Mouse (Mus musculus): ENCODE measurements around the gene Tmem203.
"Not testable (repeated sequence)": the region's sequence is repeated elsewhere in the genome, so short reads cannot be mapped to it uniquely, and the experiment has no call there.

Tmem203 gene

DNA sequence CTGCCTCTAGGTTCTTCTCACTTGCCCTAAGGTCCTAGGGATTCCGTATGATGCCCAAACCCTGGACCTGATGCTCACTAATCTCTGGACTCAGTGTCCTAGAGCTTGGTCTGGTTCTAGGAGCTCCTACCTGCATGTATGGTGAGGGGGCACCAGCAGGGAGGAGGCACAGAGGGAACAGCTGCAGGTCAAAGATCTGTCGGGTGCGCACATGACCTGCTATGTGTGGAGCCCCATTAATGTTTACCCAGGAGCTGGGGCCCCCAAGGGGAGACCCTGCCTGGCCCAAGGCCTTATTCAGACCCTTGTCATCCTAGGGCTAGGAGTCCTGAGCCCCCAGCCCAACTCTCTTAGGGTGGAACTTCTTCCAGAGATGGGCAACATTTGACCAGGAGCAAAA lies 21.2 kb upstream of the Tmem203 start, which contains the start of gene Slc34a3:
Gene Slc34a3 (minus strand): TSS at position 315 of the 400 bp plus-strand sequence.
- no peak for DNase-seq

DNA sequence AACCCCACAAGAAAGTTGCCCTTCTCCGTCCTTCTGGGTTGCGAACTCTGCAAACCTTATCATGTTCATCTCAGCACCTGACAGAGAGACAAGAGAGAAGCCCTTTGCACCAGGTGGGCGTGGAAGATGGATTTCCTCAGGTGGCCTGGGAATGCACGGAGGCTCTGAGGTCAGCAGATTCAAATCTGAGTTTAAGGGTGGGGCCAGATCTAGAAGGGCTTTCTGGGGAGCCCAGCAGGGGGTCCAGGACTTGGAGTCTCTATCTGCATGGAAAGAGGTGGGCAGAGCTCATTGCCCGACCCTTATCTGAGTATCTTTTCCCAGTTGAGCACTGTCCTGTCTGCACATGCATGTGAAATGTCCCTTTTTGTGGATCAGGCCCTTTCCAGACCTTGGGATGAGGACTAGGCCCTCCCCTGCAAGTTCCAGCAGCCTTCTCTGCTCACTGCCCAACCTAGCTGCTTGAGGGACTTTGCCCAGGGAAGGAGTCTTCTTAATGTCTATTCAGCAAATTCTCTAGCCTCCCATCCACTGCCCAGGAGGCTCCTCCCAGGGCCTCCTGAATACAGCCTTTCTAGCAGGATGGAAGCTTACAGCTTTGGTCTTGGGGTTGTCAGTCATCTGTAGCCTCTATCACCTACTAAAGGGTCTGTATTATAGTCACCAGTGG lies 20.6 kb upstream of the Tmem203 start:
- DNase-seq: no peak

DNA sequence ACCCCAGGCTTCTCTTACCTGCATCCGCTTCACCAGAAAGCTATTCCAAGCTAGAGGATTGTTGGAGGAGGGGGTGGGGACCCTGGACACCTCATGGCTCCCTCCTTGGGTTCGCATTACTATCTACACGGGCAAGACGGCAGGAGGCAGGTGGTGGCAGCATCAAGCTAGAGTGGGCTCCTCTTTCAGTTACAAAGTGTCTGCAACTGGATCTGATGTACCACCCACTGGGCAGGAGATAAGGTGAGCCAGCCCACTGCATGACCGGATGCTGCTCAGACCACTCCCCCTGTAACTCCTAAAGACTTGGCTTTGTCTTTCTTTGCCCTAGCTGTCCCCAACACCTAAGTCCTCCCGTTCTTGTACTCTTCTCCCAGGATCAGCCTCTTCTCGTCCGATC lies 18.6 kb upstream of the Tmem203 start, which contains the start of gene Rnf224:
Gene Rnf224 (minus strand): TSS at position 174 of the 400 bp plus-strand sequence.
- no peak for DNase-seq

DNA sequence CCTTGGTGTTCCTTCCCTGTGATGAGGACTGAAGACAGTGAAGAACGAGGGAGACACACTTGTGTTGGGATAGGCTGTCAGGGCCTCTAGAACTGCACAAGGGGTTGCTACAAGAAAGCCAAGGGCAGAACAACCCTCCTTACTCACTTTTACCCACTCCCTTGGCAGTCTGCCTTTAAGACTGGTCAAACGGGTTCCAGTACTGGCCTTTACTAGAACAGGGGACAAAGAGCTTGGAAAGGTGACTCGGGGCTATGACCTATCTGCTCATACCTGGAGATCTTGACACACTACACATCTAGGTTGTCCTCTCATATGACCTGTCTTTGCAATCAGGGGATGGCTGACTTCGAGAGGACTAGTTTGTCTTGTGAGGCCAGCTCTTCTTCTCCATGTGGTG lies 17.7 kb upstream of the Tmem203 start:
- no peak for DNase-seq

DNA sequence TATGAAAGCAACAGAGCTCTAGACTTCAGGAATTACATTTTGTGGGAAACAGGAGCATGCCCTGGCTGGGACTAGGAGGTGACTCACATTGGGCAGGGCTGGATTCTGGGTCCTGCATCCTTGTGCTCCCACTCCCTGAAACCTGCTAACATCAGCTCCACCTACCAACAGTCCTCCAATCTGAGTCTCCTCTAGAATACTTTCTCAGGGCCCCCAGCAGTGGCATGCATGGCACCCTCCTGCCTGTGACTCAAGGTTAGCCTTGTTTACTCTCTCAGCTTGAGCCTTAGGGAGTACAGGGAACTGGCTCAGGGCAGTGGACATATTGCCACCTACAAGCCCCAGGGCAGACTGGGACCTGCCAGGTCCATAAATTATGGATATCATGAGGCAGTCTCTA lies 17.1 kb upstream of the Tmem203 start:
- no peak for DNase-seq

DNA sequence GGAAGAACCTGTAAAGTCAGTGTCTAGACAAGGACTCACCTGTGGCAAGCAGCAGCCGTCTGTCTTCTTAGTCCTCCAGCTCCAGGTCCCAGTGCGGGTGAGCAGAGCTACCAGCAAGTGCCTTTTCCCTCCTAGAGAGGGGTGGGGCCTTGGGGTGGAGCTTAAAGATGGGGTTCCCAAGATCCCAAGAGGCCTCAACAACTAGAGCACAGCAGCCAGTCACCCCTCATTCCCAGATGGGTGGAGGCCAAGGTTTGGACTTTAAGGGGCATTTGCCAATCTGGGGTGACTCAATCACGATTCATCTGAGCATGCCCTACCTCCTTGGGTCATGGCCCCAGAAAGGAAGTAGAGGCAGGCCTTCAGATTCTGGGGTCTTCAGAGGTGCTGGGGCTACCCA lies 15.5 kb upstream of the Tmem203 start:
- no peak for DNase-seq

DNA sequence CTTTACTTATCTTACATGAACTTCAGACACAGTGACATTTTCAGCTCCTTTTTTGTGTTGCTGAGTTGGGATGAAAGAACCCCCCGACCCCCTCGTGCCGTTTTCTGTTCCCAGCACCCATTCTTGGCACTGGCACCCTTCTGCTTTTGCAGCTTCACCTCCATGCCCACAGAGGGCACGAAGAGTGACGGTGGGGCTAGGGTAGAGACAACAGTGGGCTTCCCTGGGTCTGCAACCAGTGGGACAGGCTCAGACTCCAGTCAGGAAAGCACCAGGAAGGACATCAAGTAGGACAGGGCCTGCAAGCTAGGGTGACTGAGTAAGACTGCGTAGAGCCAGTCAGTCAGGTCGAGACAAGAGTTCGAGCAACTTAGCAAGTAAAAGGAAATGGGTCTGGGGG lies 14.9 kb upstream of the Tmem203 start:
- DNase-seq: no peak

DNA sequence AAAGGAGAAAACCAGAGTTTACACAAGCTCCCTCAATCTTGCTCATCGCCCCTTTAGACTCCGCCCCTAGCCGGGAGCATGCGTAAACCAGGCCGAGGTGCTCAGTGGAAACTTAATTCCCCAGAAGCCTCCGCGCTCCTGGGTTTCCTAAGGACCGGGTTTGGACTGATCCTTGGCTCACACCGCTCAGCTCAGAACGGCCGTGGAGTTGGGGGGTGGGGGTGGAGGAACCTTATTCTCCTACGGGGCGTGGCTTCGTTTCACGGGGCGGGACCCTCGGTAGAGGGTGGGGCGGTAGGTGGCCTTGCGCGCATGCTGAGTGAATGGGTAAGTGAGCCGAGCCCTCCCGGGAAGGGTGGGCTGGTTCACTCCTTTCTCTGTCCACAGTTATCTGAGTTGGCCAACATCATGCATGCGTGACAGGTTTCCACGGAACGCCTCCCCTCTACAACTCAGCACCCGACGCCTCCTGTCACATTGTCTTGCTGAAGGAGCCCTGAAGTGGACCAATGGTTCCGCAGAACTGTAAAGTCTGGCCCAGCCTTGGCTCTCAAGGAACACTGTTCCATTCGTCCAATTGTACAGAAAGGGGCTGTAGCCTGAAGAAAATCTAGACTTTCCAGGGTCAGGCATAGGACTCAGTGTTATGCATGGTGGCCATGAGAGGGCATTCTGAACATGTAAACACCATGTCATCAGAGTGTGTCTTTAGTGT lies 14.4 kb upstream of the Tmem203 start:
- DNase-seq: peak; percentile 33 to 50

DNA sequence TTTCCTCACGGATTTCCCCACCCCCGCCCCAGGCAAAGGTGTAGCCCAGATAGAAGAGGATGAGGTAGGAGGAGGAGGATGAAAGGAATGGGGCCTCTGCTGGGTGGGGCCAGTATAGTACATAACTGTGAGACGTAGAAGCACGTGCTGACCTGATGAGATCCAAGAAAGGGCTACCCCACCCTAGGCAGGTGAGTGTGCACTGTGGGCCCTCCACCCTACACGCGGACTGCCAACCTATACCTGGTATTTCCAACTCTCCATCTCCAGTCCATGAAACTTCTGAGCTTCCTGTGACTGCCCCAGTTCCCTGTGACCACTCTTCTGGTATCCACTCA lies 13.8 kb upstream of the Tmem203 start:
- DNase-seq: no peak

DNA sequence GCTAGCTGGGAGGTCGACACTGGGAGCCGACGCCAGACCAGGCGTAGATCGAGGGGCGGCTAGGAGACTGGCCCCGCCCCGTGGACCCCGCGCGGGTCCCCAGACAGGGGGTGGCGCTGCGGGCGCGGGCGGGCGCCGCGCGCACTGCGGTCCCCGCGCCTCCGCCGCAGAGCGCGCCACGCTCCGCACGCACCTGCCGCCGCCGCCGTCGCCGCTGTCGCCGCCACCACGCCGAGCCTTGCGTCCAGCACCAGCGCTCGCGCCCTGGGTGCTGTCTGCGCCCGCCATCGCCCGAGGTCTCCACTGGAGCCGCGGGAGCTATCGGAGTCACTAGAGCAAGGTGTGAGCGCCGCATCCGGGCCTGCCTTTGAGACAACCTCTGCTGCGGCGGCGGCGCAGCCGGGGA lies 13.1 kb upstream of the Tmem203 start, which contains the start of the genes Rnf208 and Cysrt1:
Gene Rnf208 (plus strand): TSS at position 155 of the 406 bp plus-strand sequence.
Gene Cysrt1 (minus strand): TSS at position 352 of the 406 bp plus-strand sequence.
- DNase-seq: peak; percentile 13 to 39

DNA sequence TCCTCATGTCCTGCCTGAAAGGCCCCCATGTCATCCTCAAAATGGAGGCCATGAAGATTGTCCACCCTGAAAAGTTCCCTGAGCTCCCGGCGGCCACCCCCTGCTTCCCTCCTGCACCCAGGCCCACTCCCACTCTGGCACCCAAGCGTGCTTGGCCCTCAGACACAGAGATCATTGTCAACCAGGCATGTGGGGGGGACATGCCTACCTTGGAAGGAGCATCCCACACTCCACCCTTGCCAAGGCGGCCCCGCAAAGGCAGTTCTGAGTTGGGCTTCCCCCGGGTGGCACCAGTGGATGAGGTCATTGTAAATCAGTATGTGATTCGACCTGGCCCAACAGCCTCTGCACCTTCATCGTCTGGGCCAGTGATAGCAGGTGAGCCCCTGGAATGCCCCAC lies 11.9 kb upstream of the Tmem203 start:
- no peak for DNase-seq

DNA sequence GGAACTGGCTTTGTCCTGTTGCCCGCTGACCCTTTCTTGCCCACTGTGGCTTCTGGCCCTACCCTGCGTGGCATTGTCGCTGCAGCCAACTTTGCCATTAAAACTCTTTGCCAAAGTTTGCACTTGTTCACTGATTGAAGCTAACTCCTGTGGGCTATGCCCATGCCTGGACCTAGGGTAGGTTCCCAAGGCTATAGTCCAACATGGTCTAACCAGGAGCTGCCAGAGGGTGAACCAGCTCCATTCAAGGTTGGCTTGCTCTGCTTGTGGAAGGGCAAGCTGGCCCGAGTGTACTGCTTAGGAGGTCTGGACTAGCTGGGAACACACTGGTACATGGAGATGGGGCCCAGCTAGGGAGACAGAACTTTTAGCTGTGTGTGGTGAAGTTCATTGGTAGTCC lies 11.1 kb upstream of the Tmem203 start:
- DNase-seq: no peak

DNA sequence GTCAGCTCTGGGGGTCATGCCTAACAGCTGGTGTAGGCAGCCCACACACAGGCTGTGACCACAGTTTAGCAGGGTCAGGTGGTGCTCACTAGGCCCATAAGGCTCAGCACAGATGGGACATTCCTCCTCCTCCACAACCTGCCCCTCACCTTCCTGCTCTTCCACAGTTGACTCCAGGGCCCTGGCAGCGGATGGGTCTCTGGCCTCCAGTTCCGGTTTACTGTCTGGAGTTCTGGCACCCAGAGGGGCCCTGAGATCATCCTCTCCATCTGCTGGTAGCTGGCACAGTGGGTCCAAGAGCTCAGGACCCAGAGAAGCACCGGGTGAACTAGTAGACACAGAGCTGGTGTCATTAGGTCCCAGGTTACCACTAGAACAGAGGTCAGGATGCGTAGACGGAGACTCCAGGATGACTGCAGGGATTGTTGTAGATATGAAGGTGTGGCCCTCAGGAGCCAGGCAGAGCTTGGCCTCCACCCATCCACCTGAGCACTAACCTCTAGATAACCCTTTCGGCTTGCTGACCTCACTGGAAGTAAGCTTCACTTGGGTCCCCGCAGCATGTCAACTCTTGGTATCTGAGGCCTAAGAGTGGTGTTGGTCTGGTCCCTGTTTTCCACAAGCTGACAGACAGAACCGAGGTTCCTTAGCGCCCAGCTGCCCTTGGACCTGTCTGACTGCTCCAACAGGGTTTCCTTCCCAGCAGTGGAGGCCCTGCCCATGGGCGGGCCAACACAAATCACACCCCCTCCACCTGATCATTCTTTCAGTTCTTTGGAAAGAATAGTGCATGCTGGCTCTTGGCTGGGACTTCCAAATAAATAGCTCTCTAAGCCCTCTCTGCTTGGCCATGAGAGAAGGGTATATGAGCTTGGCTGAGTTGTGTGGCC lies 8.8 kb upstream of the Tmem203 start, which contains the start of gene AL732309.1:
Gene AL732309.1 (minus strand): TSS at position 681 of the 890 bp plus-strand sequence.
- DNase-seq: no peak

DNA sequence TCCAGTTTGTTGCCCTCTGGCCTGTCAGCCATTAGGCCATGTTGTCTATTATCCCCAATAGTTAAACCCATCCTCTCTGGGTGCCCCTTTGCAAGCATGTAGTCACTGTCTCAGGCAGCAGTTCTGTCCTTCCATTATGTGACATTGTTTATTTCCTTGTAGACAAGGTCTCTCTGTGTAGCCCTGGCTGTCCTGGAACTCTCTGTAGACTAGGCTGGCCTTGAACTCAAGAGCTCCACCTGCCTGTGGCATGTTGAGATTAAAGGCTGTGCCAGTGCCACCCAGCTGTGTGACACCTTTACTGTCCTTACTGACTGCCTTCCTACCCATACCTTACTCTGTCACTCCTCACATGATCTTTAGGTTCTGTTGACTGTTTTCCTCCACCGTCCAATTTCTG lies 2.9 kb upstream of the Tmem203 start:
- peak; percentile 28 to 30 for DNase-seq

DNA sequence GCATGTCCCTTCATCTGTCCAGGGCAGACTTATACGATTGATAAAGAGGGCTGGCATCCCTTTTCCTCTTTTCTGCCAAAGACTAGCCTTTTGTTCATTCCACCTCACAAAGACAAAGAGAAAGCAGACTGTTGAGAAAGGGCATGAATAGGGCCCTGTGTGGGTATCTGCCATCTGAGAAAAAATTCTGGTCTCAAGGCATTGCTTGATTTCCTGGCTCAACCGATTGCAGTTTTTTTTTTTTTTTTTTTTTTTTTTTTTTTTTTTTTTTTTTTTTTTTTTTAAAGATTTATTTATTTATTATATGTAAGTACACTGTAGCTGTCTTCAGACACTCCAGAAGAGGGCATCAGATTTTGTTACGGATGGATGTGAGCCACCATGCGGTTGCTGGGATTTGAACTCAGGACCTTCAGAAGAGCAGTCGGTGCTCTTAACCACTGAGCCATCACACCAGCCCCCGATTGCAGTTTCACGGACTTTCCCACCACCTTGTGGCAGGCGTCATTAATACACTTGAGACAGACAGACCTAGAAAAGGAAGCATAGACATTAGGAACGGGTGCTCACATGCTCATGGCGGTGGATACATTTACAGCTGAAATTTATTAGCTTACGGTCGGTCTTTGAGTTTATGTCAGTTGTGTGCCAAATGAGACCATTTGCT lies 1.3 kb downstream of the Tmem203 start:
- peak; percentile 61 to 65 for DNase-seq

DNA sequence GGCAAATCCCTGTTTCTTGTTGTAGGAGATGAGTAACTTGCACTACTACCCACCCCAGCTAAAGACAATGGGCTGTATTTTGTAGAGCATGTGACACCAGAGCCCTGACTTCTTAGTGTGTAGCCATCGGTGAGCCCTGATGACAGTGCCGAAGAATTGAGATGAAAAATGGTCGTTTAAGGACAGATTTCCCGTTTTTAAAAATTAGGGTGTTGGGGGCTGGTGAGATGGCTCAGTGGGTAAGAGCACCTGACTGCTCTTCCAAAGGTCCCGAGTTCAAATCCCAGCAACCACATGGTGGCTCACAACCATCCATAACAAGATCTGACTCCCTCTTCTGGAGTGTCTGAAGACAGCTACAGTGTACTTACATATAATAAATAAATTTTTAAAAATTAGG lies 2.0 kb downstream of the Tmem203 start:
- DNase-seq: not testable (repeated sequence)

DNA sequence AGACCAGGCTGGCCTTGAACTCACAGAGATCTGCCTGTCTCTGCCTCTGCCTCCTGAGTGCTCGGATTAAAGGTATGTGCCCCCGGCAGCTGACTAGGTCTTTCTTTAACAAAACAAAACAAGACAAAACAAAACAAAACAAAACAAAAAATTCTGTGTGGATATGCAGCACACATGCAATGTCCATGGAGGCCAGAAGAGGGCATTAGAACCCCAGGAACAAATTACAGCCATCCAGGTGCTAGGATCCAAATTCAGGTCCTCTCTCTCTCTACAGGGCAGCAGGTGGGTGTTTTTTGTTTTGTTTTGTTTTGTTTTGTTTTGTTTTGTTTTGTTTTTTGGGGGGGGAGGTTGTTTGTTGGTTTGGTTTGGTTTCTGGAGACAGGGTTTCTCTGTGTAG lies 3.6 kb downstream of the Tmem203 start:
- no peak for DNase-seq

DNA sequence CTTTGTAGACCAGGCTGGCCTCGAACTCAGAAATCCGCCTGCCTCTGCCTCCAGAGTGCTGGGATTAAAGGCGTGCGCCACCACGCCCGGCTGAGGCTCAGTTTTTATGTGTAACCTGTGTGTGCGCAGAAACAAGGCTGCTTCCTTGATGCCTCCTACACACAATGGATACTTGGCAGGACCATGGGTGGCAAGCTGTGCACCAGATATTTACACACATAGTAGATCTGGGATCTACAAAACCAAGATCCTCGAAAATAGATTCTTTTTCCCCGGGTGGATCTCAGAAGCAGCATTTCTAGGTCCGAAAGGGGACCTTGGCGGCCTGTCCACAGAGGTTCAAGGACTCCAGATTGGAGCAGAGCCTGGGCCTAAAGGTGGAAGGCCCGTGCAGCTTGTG lies 6.6 kb downstream of the Tmem203 start:
- DNase-seq: no peak

DNA sequence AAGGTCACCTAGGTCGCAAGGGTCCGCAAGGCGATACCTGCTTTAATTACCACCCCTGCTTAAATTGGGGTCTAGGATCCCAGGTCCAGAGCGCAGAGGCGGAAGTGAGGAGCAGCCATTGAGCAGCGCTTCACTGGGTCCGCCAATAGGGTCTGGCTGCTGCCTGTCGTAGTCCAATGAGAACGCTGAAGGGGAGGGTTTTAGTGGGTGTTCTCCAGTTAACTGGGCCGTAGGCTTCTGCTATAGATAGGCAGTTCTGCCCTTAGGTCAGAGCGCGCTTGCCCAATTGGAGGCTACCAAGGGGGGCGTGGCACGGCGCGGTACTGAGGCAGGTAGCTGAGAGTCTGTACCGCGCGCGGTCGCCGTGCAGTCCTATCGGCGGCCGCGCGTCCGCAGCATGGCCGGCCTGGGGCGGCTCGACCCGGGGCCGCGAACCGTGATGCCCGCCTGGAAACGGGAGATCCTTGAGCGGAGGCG lies 7.1 kb downstream of the Tmem203 start, which contains the start of gene Tprn:
Gene Tprn (plus strand): TSS at position 328 of the 477 bp plus-strand sequence.
- peak; percentile 93 to 96 for DNase-seq

DNA sequence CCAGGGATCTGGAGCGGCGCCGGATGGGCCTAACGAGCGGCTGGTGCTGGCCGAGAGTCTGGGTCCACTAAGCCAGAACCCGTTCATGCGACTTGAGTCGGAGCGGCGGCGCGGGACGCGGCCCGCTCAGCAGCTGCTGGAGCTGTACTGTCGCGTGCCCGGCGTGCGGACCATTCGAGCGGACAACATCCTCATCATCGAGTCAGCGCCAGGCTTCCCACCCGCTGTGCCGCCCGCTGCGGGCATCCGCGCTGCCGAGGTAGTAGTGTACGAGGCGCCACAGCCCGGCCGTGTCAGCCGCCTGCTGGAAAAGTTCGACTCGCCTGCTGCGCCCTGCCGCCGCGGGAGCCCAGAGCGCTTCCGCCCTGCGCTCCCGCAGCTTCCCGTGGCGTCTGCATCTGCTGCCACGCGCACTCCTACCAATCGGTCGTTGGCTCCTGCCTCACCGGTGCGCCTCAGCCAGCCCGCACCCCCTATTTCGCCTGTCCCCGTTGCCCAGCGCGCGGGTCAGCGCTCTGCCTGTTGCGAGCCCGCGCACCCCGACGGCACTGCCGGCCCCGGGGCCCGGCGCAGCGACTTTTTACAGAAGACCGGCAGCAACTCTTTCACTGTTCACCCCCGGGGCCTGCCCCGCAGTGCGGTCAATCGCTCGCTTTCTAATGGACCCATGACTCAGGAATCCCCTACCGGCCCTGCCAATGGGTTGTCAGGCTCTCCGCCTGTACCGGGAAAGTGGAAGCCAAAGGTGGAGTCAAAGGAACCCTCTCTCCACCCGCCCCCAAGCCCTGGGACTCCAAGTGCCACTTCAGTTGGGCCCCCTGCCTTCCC lies 7.8 kb downstream of the Tmem203 start:
- peak; percentile 54 to 69 for DNase-seq

DNA sequence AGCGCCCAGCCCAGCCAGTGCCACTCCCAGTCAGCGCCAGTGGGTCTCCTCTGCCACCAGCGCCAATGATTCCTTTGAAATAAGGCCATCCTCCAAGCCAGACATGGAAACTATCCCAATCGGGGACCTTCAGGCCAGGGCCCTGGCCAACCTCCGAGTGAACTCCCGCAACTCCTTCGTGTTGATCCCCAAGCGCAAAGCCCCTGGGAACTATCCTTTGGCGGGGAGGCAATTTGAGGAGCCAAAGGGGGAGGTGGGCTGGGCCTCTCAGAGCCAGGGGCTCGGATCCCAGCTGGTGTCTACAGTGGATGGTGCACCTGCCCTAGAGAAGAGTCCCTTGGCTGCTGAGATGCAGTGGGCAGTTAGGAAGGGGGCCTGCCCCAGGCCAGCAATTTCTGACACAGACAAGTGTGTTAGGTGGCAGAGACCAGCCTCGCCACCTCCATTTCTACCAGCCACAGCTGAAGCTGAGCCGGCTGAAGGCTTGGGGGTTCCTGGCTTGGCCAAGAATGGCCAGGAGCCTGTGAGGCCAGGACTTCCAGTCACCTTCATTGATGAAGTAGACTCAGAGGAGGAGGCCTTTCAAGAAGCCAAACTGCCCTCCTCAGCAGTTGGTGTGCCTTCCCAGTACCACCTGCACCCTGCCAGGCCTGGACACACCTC lies 8.5 kb downstream of the Tmem203 start:
- no peak for DNase-seq

Data from thymus, postnatal 36 days (tissue).